Mouse (Mus musculus) heart, embryonic 14.5 days (tissue): ENCODE measurements around the gene Ptgis. TPM values are rescaled to one million over a fixed set of nuclear protein-coding genes. Genes with fewer than 3 reads are reported as not detected.

Experiments used
- ATAC-seq: fragments of 200-750 bp; cut with Nextera tagmentation; 2 replicates; pipeline ENCODE4 v1.8.0; 2017; ENCODE audit warnings: low read depth, moderate TSS enrichment; ENCODE audit not compliant: insufficient number of reproducible peaks, insufficient read depth, low FRiP score
- H3K27ac ChIP-seq, 2 experiments: fragments of 200-500 bp in 1 of 2; fragments of 300-500 bp in 1 of 2; sonication (generic) in 1 of 2; replicated peaks in 1 of 2; 2 replicates each; pipeline ENCODE4 v1.5.1; 2012 to 2014; ENCODE audit warnings: low read depth in 2 of 2, low read length in 2 of 2, control low read depth in 1 of 2, mild to moderate bottlenecking in 1 of 2, mixed read lengths in 1 of 2; ENCODE audit not compliant: control insufficient read depth in 1 of 2, insufficient read depth in 1 of 2
- H3K27me3 ChIP-seq: fragments of 300-500 bp; sonication (generic); 2 replicates; pipeline ENCODE4 v1.6.1; 2014; ENCODE audit warnings: mild to moderate bottlenecking, low read length, control low read depth; ENCODE audit not compliant: control insufficient read depth, insufficient read depth
- H3K36me3 ChIP-seq: fragments of 300-500 bp; sonication (generic); 2 replicates; pipeline ENCODE4 v1.6.1; 2014; ENCODE audit warnings: mild to moderate bottlenecking, control low read depth, low read length, mixed read lengths; ENCODE audit not compliant: control insufficient read depth, insufficient read depth
- H3K4me1 ChIP-seq, 2 experiments: fragments of 200-500 bp in 1 of 2; fragments of 300-500 bp in 1 of 2; sonication (generic) in 1 of 2; 2 replicates each; pipeline ENCODE4 v1.6.1; 2012 to 2014; ENCODE audit warnings: low read length in 2 of 2, control low read depth in 1 of 2, mixed read lengths in 1 of 2; ENCODE audit not compliant: control insufficient read depth in 2 of 2, insufficient read depth in 2 of 2
- H3K4me2 ChIP-seq: fragments of 300-500 bp; sonication (generic); 2 replicates; pipeline ENCODE4 v1.6.1; 2014; ENCODE audit warnings: mild to moderate bottlenecking, low read length
- H3K4me3 ChIP-seq, 2 experiments: fragments of 200-500 bp in 1 of 2; fragments of 300-500 bp in 1 of 2; sonication (generic) in 1 of 2; 2 replicates each; pipeline ENCODE4 v1.5.1; 2012 to 2014; ENCODE audit warnings: low read length in 2 of 2, mild to moderate bottlenecking in 2 of 2, control low read depth in 1 of 2, low read depth in 1 of 2, moderate library complexity in 1 of 2; ENCODE audit not compliant: control insufficient read depth in 1 of 2, insufficient read depth in 1 of 2
- H3K9ac ChIP-seq: fragments of 300-500 bp; sonication (generic); 2 replicates; pipeline ENCODE4 v1.6.1; 2014; ENCODE audit warnings: mild to moderate bottlenecking, low read length
- H3K9me3 ChIP-seq: fragments of 300-500 bp; sonication (generic); 2 replicates; pipeline ENCODE4 v1.6.1; 2016; ENCODE audit warnings: low read length, control low read depth; ENCODE audit not compliant: control insufficient read depth
- WGBS: fragments of 180-500 bp; shearing (Covaris S2); extraction: QIAGEN DNeasy Blood & Tissue Kit; methylation state at CpG from one replicate; pipeline ENCODE4 v1.1.7; 2014; 5-methylcytosine and 5-hydroxymethylcytosine counted together
- polyA plus RNA-seq: library from polyadenylated mRNA; unstranded; fragments of >200 nt; fragmentation: Nextera tagmentation; extraction: Ambion mirVana; gene quantifications from 2 replicates; pipeline ENCODE4 v1.2.1, GENCODE M21; 2014

Ptgis gene
- polyA plus RNA-seq, 1 experiment from 2014 or later = 21.2 TPM

DNA sequence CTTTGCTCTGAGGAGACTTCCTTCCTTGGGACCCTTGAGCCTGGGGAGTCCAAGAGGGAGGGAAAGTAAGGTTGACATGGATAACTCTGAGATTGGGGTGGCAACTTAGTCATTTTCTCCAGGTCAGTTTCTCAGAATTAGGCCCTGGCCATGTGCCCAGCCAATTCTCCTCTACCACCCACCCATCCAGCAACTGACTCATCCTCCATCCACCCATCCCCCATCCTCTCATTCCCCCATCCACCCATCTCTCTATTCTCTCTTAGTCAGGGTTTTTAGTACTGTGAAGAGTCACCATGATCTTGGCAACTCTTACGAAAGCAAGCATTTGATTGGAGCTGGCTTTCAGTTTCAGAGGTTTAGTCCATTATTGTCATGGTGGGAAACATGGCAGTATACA, 28.3 kb upstream of the Ptgis start:
- peaks cover 11 to 16% of the 10 kb centered on the region in 2 experiments for H3K4me1 ChIP-seq
- H3K9ac ChIP-seq = no peak overlapping the region
- H3K4me2 ChIP-seq = no peak overlapping the region
- no peak overlapping the region for H3K4me3 ChIP-seq
- no peaks in the 10 kb centered on the region for H3K9me3 ChIP-seq
- WGBS = 98% methylated on average over 1 of the region's 1 CpGs
- H3K36me3 ChIP-seq = no peaks in the 10 kb centered on the region
- no peak for ATAC-seq
- no peaks in the 10 kb centered on the region for H3K27me3 ChIP-seq
- H3K27ac ChIP-seq = peak overlapping the region in 1 of 2 experiments; percentile 78; a peak in 1 of 4 replicates

GRCm38 (mm10) chr2:167268411-167268690, 27.9 kb upstream of the Ptgis start:
- ATAC-seq = 0 out of 2 replicates have a peak, but pooled peaks have one; percentile 7
- Histone ChIP-seq H3K4me1 (peaks cover 11 to 19% of the 10 kb centered on the region in 2 experiments), H3K9ac (0 out of 2 replicates have a peak overlapping the region, but pooled peaks have one; percentile 52), H3K27ac (peak overlapping the region; percentile 76 to 78), H3K36me3 (no peaks in the 10 kb centered on the region), H3K4me3 (no peak overlapping the region), H3K4me2 (no peak overlapping the region), H3K27me3 (no peaks in the 10 kb centered on the region), H3K9me3 (no peaks in the 10 kb centered on the region)
- WGBS = 82% methylated on average over 8 of the region's 8 CpGs

DNA sequence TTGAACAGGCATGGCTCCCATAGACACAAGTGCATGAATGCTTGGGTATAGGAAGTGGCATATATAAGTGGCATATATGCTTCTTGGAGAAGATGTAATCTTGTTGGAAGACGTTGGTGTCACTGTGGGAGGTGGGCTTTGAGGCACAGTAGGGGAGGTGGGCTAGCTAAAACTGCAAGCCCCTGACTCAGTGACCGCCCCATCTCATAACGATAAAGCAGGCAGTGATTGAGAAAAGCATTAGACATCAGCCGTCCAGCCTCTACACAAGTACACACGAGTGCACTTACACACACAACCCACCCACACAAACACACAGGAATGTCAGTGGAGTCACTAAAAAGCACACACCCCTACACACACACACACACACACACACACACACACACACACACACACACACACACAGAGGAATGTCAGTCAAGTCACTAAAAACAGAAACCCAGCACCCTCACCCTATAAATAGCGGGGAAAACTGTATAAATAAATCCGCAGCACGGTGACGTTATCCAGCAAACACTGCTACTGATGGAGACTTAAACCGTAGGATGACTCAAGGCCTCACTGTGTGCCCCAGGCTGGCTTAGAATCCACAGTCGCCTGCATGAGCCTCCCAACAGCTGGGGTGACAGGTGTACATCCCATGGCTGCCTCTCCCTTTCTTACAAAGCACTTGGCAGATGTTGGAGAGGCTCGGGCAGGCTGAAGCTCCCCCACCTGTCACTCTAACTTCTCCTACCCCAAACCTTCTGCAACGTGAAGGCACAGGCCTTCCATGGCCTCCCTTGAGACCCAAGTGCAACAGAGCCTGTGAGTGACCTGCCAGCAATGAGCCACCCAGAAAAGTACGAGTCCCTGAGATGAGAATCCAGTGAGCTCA, 27.4 kb upstream of the Ptgis start:
- 0 out of 2 replicates have a peak overlapping the region, but pooled peaks have one; percentile 52 for H3K9ac ChIP-seq
- WGBS = 46% methylated on average over 14 of the region's 14 CpGs
- H3K36me3 ChIP-seq = no peaks in the 10 kb centered on the region
- no peak overlapping the region for H3K4me3 ChIP-seq
- H3K27me3 ChIP-seq = no peaks in the 10 kb centered on the region
- H3K27ac ChIP-seq = peak overlapping the region; percentile 76 to 78
- H3K4me1 ChIP-seq = peaks cover 11 to 19% of the 10 kb centered on the region in 2 experiments
- peak; percentile 25; the same call in 1 of the 2 replicates for ATAC-seq
- no peak overlapping the region for H3K4me2 ChIP-seq
- H3K9me3 ChIP-seq = no peaks in the 10 kb centered on the region

DNA sequence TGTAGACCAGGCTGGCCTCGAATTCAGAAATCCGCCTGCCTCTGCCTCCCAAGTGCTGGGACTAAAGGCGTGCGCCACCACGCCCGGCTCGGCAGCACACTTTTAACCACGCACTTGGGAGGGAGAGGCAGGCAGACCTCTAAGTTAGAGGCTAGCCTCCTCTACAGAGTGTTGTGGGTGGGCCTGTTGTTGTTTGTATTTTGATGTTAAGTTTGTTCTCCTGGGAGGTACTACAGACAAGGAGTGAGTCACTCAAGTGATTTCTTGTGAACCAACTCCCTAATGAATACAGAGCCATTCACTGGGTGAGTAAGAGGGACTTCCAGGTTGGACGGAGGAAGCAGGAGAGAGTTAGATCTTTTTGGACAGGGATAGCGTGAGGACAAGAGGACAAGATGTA, 25.8 kb upstream of the Ptgis start:
- Histone ChIP-seq H3K9me3 (no peaks in the 10 kb centered on the region), H3K27me3 (no peaks in the 10 kb centered on the region), H3K9ac (no peak overlapping the region), H3K4me2 (no peak overlapping the region), H3K36me3 (no peaks in the 10 kb centered on the region), H3K4me1 (peaks cover 17 to 19% of the 10 kb centered on the region in 2 experiments), H3K4me3 (no peak overlapping the region), H3K27ac (no peak overlapping the region)
- ATAC-seq = no peak
- WGBS = 92% methylated on average over 10 of the region's 10 CpGs

GRCm38 (mm10) chr2:167265806-167266205, 25.4 kb upstream of the Ptgis start:
- WGBS = 55% methylated on average over 4 of the region's 5 CpGs
- H3K4me2 ChIP-seq = no peak overlapping the region
- H3K9ac ChIP-seq = no peak overlapping the region
- H3K27me3 ChIP-seq = no peaks in the 10 kb centered on the region
- H3K27ac ChIP-seq = no peak overlapping the region
- ATAC-seq = no peak
- H3K4me1 ChIP-seq = peaks cover 19 to 22% of the 10 kb centered on the region in 2 experiments
- H3K4me3 ChIP-seq = no peak overlapping the region
- no peaks in the 10 kb centered on the region for H3K9me3 ChIP-seq
- H3K36me3 ChIP-seq = no peaks in the 10 kb centered on the region

DNA sequence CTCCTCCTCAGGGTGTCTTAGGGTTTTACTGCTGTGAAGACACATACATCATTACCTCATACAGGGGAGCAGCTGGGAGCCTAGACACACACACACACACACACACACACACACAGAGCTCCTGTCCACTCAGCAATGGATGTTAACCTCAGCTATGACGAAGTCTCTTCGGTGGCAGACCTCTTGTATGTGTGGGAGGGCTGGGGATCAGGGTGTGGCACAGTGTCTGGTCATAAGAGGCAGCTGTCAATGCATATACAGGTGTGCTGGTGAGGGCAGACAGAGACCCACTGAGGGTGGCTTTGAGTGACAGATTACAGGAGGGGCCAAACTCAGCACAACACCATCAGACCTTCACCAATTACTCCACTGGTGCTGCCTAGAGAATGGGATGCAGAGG, 24.6 kb upstream of the Ptgis start:
- Histone ChIP-seq H3K9me3 (no peaks in the 10 kb centered on the region), H3K27ac (no peak overlapping the region), H3K27me3 (no peaks in the 10 kb centered on the region), H3K4me3 (no peak overlapping the region), H3K36me3 (no peaks in the 10 kb centered on the region), H3K4me1 (peaks cover 19 to 22% of the 10 kb centered on the region in 2 experiments), H3K4me2 (no peak overlapping the region), H3K9ac (no peak overlapping the region)
- 86% methylated on average over 2 of the region's 2 CpGs for WGBS
- no peak for ATAC-seq

DNA sequence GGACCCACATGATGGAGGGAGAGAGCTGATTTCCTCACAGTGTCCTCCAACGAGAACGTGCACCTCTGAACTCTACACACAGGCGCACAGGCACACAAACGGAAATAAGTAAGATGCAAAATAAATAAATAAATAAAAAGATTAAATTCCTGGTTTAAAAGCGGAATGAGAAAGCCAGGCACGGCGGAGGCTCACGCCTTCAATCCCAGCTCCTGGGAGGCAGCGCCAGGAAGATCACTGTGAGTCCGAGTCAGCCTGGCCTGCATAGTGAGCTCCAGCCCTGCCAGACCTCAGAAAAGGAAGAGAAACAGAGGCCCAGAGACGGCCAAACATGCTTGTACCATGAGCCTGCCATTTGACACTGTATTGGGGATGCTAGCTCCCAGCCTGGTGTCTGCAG, 23.5 kb upstream of the Ptgis start:
- Histone ChIP-seq H3K4me2 (no peak overlapping the region), H3K9me3 (no peaks in the 10 kb centered on the region), H3K27me3 (no peaks in the 10 kb centered on the region), H3K27ac (peak overlapping the region in 1 of 2 experiments; percentile 22; a peak in 1 of 4 replicates), H3K4me1 (peaks cover 19 to 22% of the 10 kb centered on the region in 2 experiments), H3K9ac (no peak overlapping the region), H3K36me3 (no peaks in the 10 kb centered on the region), H3K4me3 (no peak overlapping the region)
- ATAC-seq = no peak
- 83% methylated on average over 11 of the region's 11 CpGs for WGBS
